Mouse (Mus musculus) lung, postnatal 4 days (tissue): ENCODE data around the gene Pacsin1.

Source experiments
- DNase-seq, 2 experiments: peaks; one replicate each; pipeline ENCODE4 v3.0.0; 2021

Gene Pacsin1

DNA sequence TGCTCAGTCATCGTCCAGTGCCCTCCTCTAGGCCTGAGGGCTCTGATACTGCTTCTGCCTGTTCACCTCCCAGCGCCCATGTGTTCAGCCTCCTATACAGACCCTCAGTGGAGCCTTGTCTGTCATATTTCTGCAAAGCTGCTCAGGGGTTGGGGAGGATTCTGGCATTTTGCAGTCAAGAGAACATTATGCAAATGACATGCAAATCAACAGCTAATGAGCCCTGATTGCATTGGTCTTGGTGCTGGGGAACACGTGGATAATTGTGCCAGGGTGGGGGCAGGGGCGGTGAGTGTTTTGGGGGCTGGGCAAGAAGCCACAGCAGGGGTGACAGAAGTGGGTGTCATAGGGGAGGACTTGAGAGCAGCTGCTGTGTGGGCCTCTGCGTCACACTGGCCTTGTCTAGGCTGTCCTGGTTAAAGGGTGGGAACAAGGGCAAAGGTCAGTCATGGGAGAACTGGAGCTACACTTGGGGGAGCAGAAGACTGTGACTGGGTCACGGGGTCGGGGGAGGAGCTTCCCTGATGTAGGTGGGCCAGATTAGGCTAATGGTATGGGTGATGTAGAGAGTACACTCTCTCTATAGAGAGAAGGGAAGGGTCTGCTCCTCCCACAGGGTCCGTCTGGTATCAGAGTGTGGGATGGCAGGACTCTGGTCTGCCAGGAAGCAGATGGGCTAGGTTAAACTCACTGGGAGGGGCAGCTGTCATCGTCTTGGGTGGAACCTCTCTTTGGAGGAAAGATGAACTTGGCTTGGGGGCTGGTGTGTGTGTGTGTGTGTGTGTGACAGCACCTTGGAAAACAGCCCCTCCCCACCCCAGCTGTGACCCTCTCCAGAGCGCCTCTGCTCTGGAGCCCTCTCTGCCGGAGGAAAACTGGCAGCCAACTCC, 23.9 kb downstream of the Pacsin1 start:
- DNase-seq, result no peak

- DNase-seq, result peak; percentile 52 to 61
These were observed 29.7 kb downstream of the Pacsin1 start for GRCm38 (mm10) chr17:27684886-27685549.

GRCm38 (mm10) chr17:27685550-27685913, 30.2 kb downstream of the Pacsin1 start:
- DNase-seq, result no peak

- DNase-seq, result no peak
These were observed 31.1 kb downstream of the Pacsin1 start for GRCm38 (mm10) chr17:27686395-27686794.

DNA sequence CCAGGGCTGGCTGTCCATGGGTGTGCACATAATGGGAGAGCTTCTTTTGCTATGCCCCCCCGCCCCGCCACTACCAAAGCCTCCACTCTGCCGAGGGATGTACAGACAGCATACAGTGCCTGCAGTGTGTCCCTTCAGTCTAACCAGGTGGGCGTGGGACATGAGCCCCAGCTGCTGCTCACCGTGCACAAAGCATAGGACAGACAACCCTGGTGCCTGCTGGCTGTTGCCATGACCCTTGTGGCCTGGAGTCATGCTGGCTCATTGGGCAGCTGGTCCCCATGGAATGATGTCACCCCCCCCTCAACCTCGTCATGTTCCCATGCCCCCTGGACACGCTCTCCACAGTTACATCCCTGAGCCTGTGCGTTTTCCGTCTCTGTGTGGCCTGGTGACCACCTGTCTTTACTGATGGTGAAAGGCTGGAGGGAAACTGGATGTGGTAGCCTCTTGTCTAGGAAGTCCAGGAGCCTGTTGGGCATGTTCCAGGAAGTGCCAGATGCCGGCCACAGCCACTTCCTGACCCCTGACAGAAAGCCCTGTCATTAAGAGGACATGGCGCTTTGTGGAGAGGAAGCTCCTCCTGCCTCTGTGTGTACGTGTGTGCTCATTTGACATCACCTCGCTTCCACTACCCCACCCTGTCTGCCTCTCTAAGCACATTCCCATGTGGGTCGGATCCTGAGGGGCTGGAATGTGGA, 35.8 kb downstream of the Pacsin1 start:
- DNase-seq, result peak; percentile 20 to 51

GRCm38 (mm10) chr17:27699641-27700244, 44.4 kb downstream of the Pacsin1 start:
- no peak for DNase-seq

DNA sequence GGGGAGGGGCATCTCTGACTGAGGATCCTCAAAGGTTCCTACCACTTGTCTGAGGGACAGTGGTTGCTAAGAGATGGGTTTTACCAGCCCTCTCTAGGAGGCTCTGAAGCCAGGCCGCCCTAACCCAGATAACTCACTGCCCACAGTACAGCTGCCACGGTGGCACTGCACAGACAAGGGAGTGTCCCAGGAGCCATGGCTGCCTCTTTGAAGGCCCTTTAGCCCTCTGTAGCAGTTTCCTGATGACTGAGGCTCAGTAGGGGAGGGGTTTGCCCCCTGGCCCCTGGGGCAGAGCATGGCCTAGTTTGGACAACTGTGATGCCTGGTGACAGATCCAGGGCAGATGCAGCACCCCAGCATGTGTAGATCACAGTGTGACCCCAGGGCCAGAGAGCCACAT, 45.5 kb downstream of the Pacsin1 start:
- DNase-seq, result no peak

GRCm38 (mm10) chr17:27701856-27702255, 46.5 kb downstream of the Pacsin1 start:
- no peak for DNase-seq

DNA sequence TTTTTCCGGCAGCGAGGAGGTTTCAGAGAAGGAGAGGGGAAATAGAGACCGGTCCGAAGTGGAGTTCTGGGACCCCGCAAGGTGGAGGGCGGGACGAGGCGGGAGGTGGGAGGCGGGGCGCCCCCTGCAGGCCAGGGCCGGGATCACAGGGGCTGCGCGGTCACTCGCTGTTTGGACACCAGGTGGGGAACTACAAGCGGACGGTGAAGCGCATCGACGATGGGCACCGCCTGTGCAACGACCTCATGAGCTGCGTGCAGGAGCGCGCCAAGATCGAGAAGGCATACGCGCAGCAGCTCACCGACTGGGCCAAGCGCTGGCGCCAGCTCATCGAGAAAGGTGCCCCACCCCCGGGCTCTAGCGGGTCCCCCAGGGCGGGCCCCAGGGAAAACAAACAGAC, 47.2 kb downstream of the Pacsin1 start:
- peak; percentile 67 to 74 for DNase-seq

DNA sequence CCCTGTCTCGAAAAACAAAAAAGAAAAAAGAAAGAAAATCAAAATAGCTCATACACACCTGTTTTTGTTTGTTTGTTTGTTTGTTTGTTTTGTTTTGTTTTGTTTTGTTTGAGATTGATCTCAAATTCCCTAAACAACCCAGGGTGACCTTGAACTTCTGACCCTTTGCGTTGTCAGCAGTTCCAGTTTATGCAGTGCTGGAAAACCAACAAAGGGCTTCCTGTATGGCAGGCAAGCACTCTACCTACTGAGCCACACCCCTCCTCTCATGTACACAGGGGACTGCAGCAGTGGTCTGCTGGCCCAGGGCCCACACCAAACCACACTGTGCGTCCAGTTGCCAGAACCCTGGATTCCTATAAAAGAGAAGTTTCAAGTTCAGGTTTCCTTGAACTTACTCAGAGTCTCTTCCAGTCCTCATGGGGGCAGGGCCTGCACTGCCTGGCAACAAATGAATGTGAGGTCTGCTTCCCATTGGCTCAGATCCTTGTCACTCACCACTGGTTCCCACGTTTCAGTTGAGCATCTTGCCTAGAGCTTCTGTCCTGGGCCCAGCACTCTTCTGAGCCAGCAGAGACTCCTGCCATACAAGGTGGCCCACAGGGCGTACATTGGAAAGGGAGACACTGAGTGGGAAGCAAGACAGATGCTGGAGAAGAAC, 48.8 kb downstream of the Pacsin1 start:
- peak in 1 of 2 experiments; percentile 51 for DNase-seq

GRCm38 (mm10) chr17:27705661-27706060, 50.4 kb downstream of the Pacsin1 start:
- DNase-seq, result no peak

DNA sequence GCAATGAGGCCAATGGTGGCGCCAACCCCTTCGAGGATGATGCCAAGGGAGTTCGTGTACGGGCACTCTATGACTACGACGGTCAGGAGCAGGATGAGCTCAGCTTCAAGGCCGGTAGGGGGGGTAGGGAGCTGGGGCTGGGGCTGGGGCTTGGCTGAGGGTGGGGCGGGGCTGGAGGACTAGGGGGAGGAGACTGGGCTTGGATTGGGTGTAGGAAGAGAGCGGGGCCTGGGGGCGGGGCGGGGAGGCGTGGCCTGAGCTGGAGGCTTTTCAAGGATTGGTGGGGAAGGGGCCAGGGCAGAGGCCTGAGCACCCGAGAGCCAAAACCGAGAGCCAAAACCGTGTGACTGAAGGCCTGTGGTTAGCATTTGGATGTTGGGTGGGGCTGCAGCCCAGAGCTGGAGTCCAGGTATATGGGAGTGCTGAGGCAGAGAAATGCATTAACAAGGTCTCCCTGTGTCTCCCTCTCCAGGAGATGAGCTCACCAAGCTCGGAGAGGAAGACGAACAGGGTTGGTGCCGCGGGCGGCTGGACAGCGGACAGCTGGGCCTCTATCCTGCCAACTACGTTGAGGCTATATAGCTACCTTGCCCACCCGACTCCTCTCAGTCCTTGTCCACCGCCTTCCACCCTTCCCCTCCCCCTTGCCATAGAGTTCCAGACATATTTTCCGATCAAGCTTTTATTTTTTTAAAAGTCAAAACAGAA, 52.8 kb downstream of the Pacsin1 start:
- peak; percentile 86 to 87 for DNase-seq

DNA sequence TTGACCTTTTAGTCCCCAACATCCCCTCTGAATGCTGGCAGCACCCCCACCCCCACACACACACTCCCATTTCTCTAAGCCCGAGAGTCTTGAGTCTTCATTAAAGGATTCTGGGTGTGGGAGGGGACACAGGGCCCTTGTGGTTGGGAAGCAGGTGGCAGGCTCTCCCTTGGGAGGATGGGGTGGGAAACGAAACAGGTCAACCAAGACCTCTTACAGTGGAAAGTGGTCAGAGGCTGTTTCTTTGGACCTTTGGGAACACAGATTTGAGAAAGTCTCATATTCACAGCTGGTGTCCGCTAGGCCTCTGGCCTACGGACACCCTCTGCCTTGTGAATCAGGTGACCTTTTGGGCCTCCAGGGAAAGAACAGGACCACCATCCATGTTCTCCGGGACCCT, 54.3 kb downstream of the Pacsin1 start:
- no peak for DNase-seq

- peak; percentile 51 to 85 for DNase-seq
These were observed 57.5 kb downstream of the Pacsin1 start for GRCm38 (mm10) chr17:27712832-27713231.

DNA sequence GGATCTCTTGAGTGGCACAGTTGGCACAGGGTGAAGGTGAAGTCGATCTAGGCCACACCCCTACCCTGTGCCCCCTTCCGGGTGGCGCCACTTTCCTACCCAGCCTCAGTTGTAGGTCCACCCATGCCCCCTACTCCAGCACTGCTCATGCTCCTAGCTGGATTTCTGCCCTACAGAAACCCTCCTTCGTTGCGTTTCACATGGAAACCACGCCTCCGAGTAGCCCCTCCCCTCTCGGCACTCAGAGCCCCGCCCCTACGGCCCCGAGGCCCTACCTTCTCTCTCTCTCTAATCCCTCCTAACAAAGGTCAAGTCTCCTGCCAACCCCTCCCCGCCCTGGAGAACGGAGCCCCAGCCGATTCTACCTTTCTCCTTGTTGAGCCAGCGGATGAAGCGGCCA, 61.5 kb downstream of the Pacsin1 start:
- peak; percentile 47 to 57 for DNase-seq

- DNase-seq, result no peak
These were observed 62.9 kb downstream of the Pacsin1 start for GRCm38 (mm10) chr17:27718250-27718649.

- no peak for DNase-seq
These were observed 64.4 kb downstream of the Pacsin1 start for GRCm38 (mm10) chr17:27719663-27720062.

DNA sequence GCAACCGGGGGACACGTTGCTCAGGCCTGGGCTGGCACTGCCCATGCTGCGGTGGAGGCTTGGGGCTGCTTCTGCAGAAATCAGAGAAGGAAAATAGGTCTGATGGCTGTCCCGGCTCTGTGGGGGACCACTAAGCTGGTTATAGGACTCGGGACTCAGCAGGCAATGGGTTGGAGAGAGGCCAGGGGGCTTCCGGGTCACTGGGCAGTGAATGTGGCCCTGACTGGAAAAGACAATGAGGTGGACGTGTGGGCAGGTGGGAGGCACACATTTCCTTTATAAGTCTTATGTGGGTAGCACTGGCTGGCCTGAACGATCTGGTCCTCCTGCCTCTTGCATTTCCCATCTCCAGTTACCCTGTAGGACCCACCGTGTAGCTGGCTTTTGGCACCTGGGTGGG, 65.0 kb downstream of the Pacsin1 start:
- DNase-seq, result no peak

DNA sequence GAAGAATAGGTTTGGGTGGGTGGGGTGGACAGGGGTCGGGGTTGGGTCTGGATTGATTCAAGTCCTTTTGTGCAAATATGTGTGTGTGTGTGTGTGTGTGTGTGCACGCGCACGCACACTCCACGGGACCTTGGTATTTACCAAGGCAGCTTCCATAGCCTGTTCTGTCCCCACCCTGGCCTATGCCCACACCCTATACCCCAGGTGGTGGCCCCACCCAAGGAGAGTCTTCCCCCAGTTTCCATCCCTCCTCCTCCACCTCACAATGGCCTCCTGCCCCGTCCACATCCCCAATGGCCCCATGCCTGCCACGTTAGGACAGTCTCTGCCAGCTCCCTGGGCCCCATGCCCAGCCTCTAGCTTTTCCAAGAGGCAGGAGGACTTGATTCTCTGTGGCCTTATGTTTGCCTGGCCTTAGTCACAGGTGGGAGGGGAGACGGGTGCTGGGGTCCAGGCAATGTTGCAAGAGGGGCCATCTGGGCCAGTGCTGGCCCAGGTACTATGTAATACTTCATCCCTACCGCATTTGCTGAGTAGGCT, 65.9 kb downstream of the Pacsin1 start:
- no peak for DNase-seq

- no peak for DNase-seq
These were observed 69.0 kb downstream of the Pacsin1 start for GRCm38 (mm10) chr17:27724327-27724726.

- no peak for DNase-seq
These were observed 69.7 kb downstream of the Pacsin1 start for GRCm38 (mm10) chr17:27725011-27725410.

- no peak for DNase-seq
These were observed 70.1 kb downstream of the Pacsin1 start for GRCm38 (mm10) chr17:27725412-27725811.
